Mouse (Mus musculus): ENCODE data around the gene Tex50. TPM values are rescaled to one million over a fixed set of nuclear protein-coding genes. Genes with fewer than 3 reads are reported as not detected.
"Not testable (repeated sequence)": the region's sequence is repeated elsewhere in the genome, so short reads cannot be mapped to it uniquely, and the experiment has no call there.

The Tex50 gene
- polyA plus RNA-seq (2016; fragmentation: Nextera tagmentation; extraction: Ambion mirVana) = 0.15 TPM in 1 of 2 replicates, not detected in the other

DNA sequence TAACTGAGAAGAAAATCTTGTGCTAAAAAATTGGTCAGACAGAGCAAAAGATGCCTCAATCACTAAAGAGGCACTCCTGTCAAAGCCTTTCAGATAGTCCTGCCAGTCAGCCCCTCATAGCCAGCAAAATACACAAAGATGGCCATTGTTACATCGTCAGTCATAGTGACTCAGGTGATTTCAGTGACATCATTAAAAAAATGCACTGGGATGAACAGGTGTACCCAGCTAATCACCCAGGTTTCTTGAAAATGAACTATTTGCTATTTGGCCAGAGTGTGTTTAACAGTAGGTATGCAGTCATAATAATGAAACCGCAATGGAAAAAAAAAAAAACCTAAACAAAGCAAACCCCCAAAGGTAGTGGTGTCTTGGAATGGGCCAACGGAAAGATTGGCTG lies at the start of gene Tex50:
Gene Tex50 (minus strand): TSS at position 101 of the 400 bp plus-strand sequence.
- no peak for ATAC-seq (ENCODE audit: insufficient number of reproducible peaks, low FRiP score)
- Histone ChIP-seq H3K9me3 (replicated peaks) (no peaks in the 10 kb centered on the region), H3K4me2 (no peak within 1 kb of the TSS), H3K27me3 (replicated peaks) (no peaks in the 10 kb centered on the region), H3K27ac (ENCODE audit: poor library complexity, severe bottlenecking) (no peak within 1 kb of the TSS), H3K36me3 (no peaks in the 10 kb centered on the region), H3K4me3 (no peak within 1 kb of the TSS), H3K4me1 (replicated peaks) (no peaks in the 10 kb centered on the region), H3K9ac (no peak within 1 kb of the TSS)
- WGBS = 81% methylated on average over 3 of the region's 3 CpGs

DNA sequence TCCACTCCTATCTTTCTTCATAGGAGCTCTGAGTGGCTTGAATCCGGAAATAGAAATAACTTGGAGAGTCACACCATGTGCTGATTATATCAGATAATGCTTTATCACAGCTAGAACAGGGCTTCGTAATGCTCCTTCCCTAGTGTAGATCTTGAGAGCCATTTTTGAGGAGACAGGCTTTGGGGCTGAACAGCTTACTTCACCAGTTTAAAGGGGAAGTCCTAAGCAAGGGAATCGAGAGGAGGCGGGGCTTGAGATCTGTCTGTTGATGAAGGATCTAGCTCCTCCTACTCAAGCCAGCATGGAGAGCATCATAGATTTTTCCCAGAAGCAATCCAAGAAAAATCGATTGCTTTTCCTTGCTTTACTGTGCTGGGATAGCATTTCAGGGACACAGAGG lies 40.7 kb upstream of the Tex50 start:
- no peaks in the 10 kb centered on the region for H3K27me3 ChIP-seq (replicated peaks)
- ATAC-seq (ENCODE audit: insufficient number of reproducible peaks, low FRiP score) = no peak
- H3K9ac ChIP-seq = no peak overlapping the region
- H3K27ac ChIP-seq (ENCODE audit: poor library complexity, severe bottlenecking) = no peak overlapping the region
- no peak overlapping the region for H3K4me2 ChIP-seq
- H3K36me3 ChIP-seq = no peaks in the 10 kb centered on the region
- H3K4me1 ChIP-seq (replicated peaks) = peaks cover 4% of the 10 kb centered on the region
- WGBS = 52% methylated on average over 5 of the region's 5 CpGs
- no peaks in the 10 kb centered on the region for H3K9me3 ChIP-seq (replicated peaks)
- H3K4me3 ChIP-seq = no peak overlapping the region

DNA sequence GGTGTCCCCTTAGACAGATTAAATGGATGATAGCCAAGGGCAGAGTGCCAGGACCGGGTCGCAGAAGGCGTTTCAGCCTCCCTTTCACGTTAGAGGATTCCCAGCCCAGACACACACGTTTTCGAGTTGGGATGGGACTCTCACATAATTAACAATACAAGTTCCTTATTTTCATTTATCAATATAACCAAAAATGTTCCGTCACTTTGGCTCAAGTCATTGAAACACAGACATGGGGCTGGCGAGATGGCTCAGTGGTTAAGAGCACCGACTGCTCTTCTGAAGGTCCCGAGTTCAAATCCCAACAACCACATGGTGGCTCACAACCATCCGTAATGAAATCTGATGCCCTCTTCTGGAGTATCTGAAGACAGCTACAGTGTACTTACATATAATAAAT lies 37.2 kb upstream of the Tex50 start:
- H3K4me3 ChIP-seq = peak overlapping the region; percentile 52
- not testable (repeated sequence) for H3K36me3 ChIP-seq; H3K9me3 ChIP-seq (replicated peaks); ATAC-seq (ENCODE audit: insufficient number of reproducible peaks, low FRiP score); H3K27me3 ChIP-seq (replicated peaks); H3K4me1 ChIP-seq (replicated peaks)
- H3K27ac ChIP-seq (ENCODE audit: poor library complexity, severe bottlenecking) = peak overlapping the region; percentile 4; the same call in 1 of the 2 replicates
- 52% methylated on average over 11 of the region's 11 CpGs for WGBS
- H3K9ac ChIP-seq = peak overlapping the region; percentile 53; the same call in 1 of the 2 replicates
- H3K4me2 ChIP-seq = peak overlapping the region; percentile 65

DNA sequence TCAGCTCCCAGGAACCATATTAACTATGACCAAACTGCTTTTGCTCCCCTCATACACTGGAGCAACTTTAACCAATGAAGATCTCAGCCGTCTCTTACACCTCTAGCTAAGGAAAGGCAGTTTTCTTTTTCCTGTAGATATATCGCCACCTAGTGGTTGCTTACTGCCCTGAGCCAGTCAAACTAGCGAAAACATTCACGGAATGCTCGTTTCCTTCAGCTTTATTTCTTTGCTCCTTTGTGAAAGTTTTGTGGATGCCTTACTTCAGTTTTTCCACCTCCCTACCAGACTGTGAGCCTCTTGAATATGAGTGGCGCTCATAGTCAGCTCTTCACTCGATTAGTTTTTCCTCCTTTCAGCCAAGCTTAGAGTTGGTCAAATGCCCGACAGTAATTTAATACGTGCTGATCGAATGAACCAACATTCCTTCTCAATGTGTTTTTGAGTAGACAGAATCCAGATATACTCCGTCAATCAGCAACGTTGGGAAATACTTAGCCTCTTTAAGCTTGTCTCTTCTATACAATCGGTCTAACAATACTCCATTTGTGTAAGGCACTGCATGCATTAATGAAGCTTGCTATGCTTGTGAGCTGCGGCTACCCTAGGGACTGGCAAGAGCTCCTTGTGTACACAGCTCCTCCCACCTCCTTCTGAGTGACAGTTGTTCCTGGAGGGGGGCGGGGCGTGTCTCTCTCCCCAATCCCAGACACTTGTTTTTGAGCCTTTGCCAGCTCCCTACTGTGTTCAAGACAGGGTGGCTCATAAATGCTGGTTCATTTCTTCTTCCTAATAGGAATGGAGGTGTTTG lies 36.6 kb upstream of the Tex50 start:
- under 1% methylated on average over 16 of the region's 16 CpGs for WGBS
- ATAC-seq (ENCODE audit: insufficient number of reproducible peaks, low FRiP score) = peak; percentile 94
- H3K27ac ChIP-seq (ENCODE audit: poor library complexity, severe bottlenecking) = peak overlapping the region; percentile 4; the same call in 1 of the 2 replicates

GRCm38 (mm10) chr1:161190253-161190910 lies 31.3 kb upstream of the Tex50 start:
- Histone ChIP-seq H3K9ac (no peak overlapping the region), H3K27ac (ENCODE audit: poor library complexity, severe bottlenecking) (no peak overlapping the region), H3K4me2 (no peak overlapping the region), H3K27me3 (replicated peaks) (0 out of 2 replicates have a peak, but pooled peaks cover 4% of the 10 kb centered on the region), H3K9me3 (replicated peaks) (no peaks in the 10 kb centered on the region), H3K4me1 (replicated peaks) (0 out of 2 replicates have a peak, but pooled peaks cover 3% of the 10 kb centered on the region), H3K4me3 (no peak overlapping the region), H3K36me3 (no peaks in the 10 kb centered on the region)
- ATAC-seq (ENCODE audit: insufficient number of reproducible peaks, low FRiP score) = no peak
- WGBS = 71% methylated on average over 9 of the region's 9 CpGs

More for the DNA sequence above, 36.6 kb upstream of the Tex50 start:
- H3K4me1 ChIP-seq (replicated peaks) = peaks cover 4% of the 10 kb centered on the region
- 0 out of 2 replicates have a peak, but pooled peaks cover 4% of the 10 kb centered on the region for H3K27me3 ChIP-seq (replicated peaks)
- H3K4me2 ChIP-seq = peak overlapping the region; percentile 65
- H3K9ac ChIP-seq = peak overlapping the region; percentile 53
- H3K9me3 ChIP-seq (replicated peaks) = no peaks in the 10 kb centered on the region
- H3K4me3 ChIP-seq = peak overlapping the region; percentile 52
- H3K36me3 ChIP-seq = no peaks in the 10 kb centered on the region

- WGBS = 77% methylated on average over 3 of the region's 3 CpGs
- ATAC-seq (ENCODE audit: insufficient number of reproducible peaks, low FRiP score) = no peak
- H3K27ac ChIP-seq (ENCODE audit: poor library complexity, severe bottlenecking) = no peak overlapping the region
- no peak overlapping the region for H3K4me2 ChIP-seq
- H3K36me3 ChIP-seq = no peaks in the 10 kb centered on the region
- no peaks in the 10 kb centered on the region for H3K27me3 ChIP-seq (replicated peaks)
- H3K4me1 ChIP-seq (replicated peaks) = 0 out of 2 replicates have a peak, but pooled peaks cover 3% of the 10 kb centered on the region
- H3K9ac ChIP-seq = no peak overlapping the region
- no peak overlapping the region for H3K4me3 ChIP-seq
- H3K9me3 ChIP-seq (replicated peaks) = 0 out of 2 replicates have a peak, but pooled peaks cover 3% of the 10 kb centered on the region
Observed at GRCm38 (mm10) chr1:161185431-161185830, 26.3 kb upstream of the Tex50 start.

- Histone ChIP-seq H3K4me1 (replicated peaks) (0 out of 2 replicates have a peak, but pooled peaks cover 3% of the 10 kb centered on the region), H3K9ac (no peak overlapping the region), H3K4me2 (peak overlapping the region; percentile 9; the same call in 1 of the 2 replicates), H3K36me3 (no peaks in the 10 kb centered on the region), H3K27ac (ENCODE audit: poor library complexity, severe bottlenecking) (no peak overlapping the region), H3K9me3 (replicated peaks) (peaks cover 12% of the 10 kb centered on the region; the same call in 1 of the 2 replicates), H3K4me3 (no peak overlapping the region), H3K27me3 (replicated peaks) (no peaks in the 10 kb centered on the region)
- WGBS = 66% methylated on average over 9 of the region's 9 CpGs
- no peak for ATAC-seq (ENCODE audit: insufficient number of reproducible peaks, low FRiP score)
Observed at GRCm38 (mm10) chr1:161183677-161184076, 24.6 kb upstream of the Tex50 start.

DNA sequence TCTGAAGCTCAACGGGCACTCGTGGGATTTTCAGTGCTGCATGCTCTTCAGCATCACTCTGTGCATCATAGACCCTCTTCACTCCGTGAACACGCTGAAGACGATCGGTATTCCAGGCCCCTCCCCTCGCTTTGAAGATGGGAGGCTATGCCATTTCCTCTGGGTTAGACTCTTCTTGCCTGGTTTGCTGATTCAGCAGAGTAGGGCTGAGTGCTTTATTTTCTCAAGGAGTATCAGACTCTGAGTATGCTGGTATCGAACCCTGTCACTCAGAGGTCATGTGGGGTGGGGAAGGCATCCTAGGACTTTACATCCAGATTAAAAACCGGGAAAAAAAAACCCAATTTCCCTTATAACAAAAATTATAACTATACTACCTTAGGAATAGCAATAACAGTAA lies 23.3 kb upstream of the Tex50 start:
- Histone ChIP-seq H3K27ac (ENCODE audit: poor library complexity, severe bottlenecking) (no peak overlapping the region), H3K4me3 (no peak overlapping the region), H3K9me3 (replicated peaks) (peaks cover 12% of the 10 kb centered on the region; the same call in 1 of the 2 replicates), H3K9ac (no peak overlapping the region), H3K27me3 (replicated peaks) (no peaks in the 10 kb centered on the region), H3K36me3 (no peaks in the 10 kb centered on the region), H3K4me1 (replicated peaks) (0 out of 2 replicates have a peak, but pooled peaks cover 2% of the 10 kb centered on the region), H3K4me2 (no peak overlapping the region)
- WGBS = 76% methylated on average over 9 of the region's 9 CpGs
- no peak for ATAC-seq (ENCODE audit: insufficient number of reproducible peaks, low FRiP score)

- Histone ChIP-seq H3K27ac (ENCODE audit: poor library complexity, severe bottlenecking) (no peak overlapping the region), H3K9me3 (replicated peaks) (peaks cover 12% of the 10 kb centered on the region; the same call in 1 of the 2 replicates), H3K27me3 (replicated peaks) (no peaks in the 10 kb centered on the region), H3K36me3 (no peaks in the 10 kb centered on the region), H3K4me3 (no peak overlapping the region), H3K4me2 (no peak overlapping the region), H3K4me1 (replicated peaks) (no peaks in the 10 kb centered on the region), H3K9ac (no peak overlapping the region)
- ATAC-seq (ENCODE audit: insufficient number of reproducible peaks, low FRiP score) = no peak
- 44% methylated on average over 8 of the region's 8 CpGs for WGBS
Observed at GRCm38 (mm10) chr1:161180674-161181073, 21.6 kb upstream of the Tex50 start.

- H3K4me2 ChIP-seq = peak overlapping the region; percentile 77
- H3K27me3 ChIP-seq (replicated peaks) = peaks cover 48% of the 10 kb centered on the region
- no peaks in the 10 kb centered on the region for H3K9me3 ChIP-seq (replicated peaks)
- peak overlapping the region; percentile 57 for H3K4me3 ChIP-seq
- H3K4me1 ChIP-seq (replicated peaks) = no peaks in the 10 kb centered on the region
- WGBS = 2% methylated on average over 40 of the region's 40 CpGs
- peak; percentile 75; the same call in 1 of the 2 replicates for ATAC-seq (ENCODE audit: insufficient number of reproducible peaks, low FRiP score)
- no peak overlapping the region for H3K27ac ChIP-seq (ENCODE audit: poor library complexity, severe bottlenecking)
- H3K36me3 ChIP-seq = no peaks in the 10 kb centered on the region
- H3K9ac ChIP-seq = peak overlapping the region; percentile 64
Observed at GRCm38 (mm10) chr1:161170651-161171050, 11.5 kb upstream of the Tex50 start.

GRCm38 (mm10) chr1:161160266-161160665 lies 1.2 kb upstream of the Tex50 start:
- 48% methylated on average over 4 of the region's 4 CpGs for whole genome bisulfite sequencing
- Histone ChIP-seq H3K36me3 (no peaks in the 10 kb centered on the region), H3K4me1 (replicated peaks) (no peaks in the 10 kb centered on the region), H3K9ac (no peak overlapping the region), H3K9me3 (replicated peaks) (no peaks in the 10 kb centered on the region), H3K4me3 (no peak overlapping the region), H3K4me2 (no peak overlapping the region), H3K27me3 (replicated peaks) (no peaks in the 10 kb centered on the region), H3K27ac (ENCODE audit: poor library complexity, severe bottlenecking) (no peak overlapping the region)
- no peak for ATAC-seq (ENCODE audit: insufficient number of reproducible peaks, low FRiP score)

Data from heart, embryonic 12.5 days (tissue).